Mouse (Mus musculus): ENCODE data around the gene Gng4.
"Not testable (repeated sequence)": the region's sequence is repeated elsewhere in the genome, so short reads cannot be mapped to it uniquely, and the experiment has no call there.

Gene Gng4

GRCm38 (mm10) chr13:13783894-13784419 is at the start of gene Gng4:
Gene Gng4 (plus strand): TSS chr13:13784059.
- DNase-seq (ENCODE audit: low read depth, low spot score), result peak; percentile 25

GRCm38 (mm10) chr13:13739232-13739631 is 44.6 kb upstream of the Gng4 start:
- no peak for DNase-seq (ENCODE audit: low read depth, low spot score)

- no peak for DNase-seq (ENCODE audit: low read depth, low spot score)
These were observed 37.9 kb upstream of the Gng4 start for GRCm38 (mm10) chr13:13745911-13746310.

- DNase-seq (ENCODE audit: low read depth, low spot score), result no peak
These were observed 7.9 kb upstream of the Gng4 start for GRCm38 (mm10) chr13:13775778-13776494.

GRCm38 (mm10) chr13:13777052-13777451 is 6.8 kb upstream of the Gng4 start:
- DNase-seq (ENCODE audit: low read depth, low spot score), result no peak

- DNase-seq (ENCODE audit: low read depth, low spot score), result no peak
These were observed 6.2 kb upstream of the Gng4 start for GRCm38 (mm10) chr13:13777696-13778095.

GRCm38 (mm10) chr13:13778837-13779458 is 4.9 kb upstream of the Gng4 start:
- DNase-seq (ENCODE audit: low read depth, low spot score), result no peak

GRCm38 (mm10) chr13:13780271-13780670 is 3.6 kb upstream of the Gng4 start:
- no peak for DNase-seq (ENCODE audit: low read depth, low spot score)

GRCm38 (mm10) chr13:13781026-13781425 is 2.8 kb upstream of the Gng4 start:
- DNase-seq (ENCODE audit: low read depth, low spot score), result no peak

- no peak for DNase-seq (ENCODE audit: low read depth, low spot score)
These were observed 563 bp upstream of the Gng4 start for GRCm38 (mm10) chr13:13783296-13783695.

- no peak for DNase-seq (ENCODE audit: low read depth, low spot score)
These were observed 619 bp downstream of the Gng4 start for GRCm38 (mm10) chr13:13784420-13784936.

- DNase-seq (ENCODE audit: low read depth, low spot score), result peak; percentile 57
These were observed 1.3 kb downstream of the Gng4 start for GRCm38 (mm10) chr13:13784981-13785783.

GRCm38 (mm10) chr13:13786971-13787370 is 3.1 kb downstream of the Gng4 start:
- no peak for DNase-seq (ENCODE audit: low read depth, low spot score)

- no peak for DNase-seq (ENCODE audit: low read depth, low spot score)
These were observed 4.2 kb downstream of the Gng4 start for GRCm38 (mm10) chr13:13788070-13788469.

GRCm38 (mm10) chr13:13791981-13792380 is 8.1 kb downstream of the Gng4 start:
- no peak for DNase-seq (ENCODE audit: low read depth, low spot score)

GRCm38 (mm10) chr13:13795166-13795832 is 11.4 kb downstream of the Gng4 start:
- DNase-seq (ENCODE audit: low read depth, low spot score), result peak; percentile 67

GRCm38 (mm10) chr13:13796082-13796481 is 12.2 kb downstream of the Gng4 start:
- DNase-seq (ENCODE audit: low read depth, low spot score), result peak; percentile 26

- DNase-seq (ENCODE audit: low read depth, low spot score), result not testable (repeated sequence)
These were observed 14.0 kb downstream of the Gng4 start for GRCm38 (mm10) chr13:13797816-13798215.

GRCm38 (mm10) chr13:13798775-13799174 is 14.9 kb downstream of the Gng4 start:
- DNase-seq (ENCODE audit: low read depth, low spot score), result no peak

GRCm38 (mm10) chr13:13808337-13809132 is 24.7 kb downstream of the Gng4 start:
- DNase-seq (ENCODE audit: low read depth, low spot score), result no peak

- no peak for DNase-seq (ENCODE audit: low read depth, low spot score)
These were observed 27.0 kb downstream of the Gng4 start for GRCm38 (mm10) chr13:13810885-13811284.
